Mouse (Mus musculus): ENCODE results near the gene Ndufa7.
"Not testable (repeated sequence)": the region's sequence is repeated elsewhere in the genome, so short reads cannot be mapped to it uniquely, and the experiment has no call there.

GRCm38 (mm10) chr17:33873537-33873936 is 49.2 kb downstream of the Ndufa7 start, which contains the start of gene Gm7029:
- TF ChIP-seq CTCF (IDR thresholded peaks at IDR 0.05; ENCODE audit: low read depth); EP300 (optimal IDR thresholded peaks at IDR 0.05): not testable (repeated sequence)
